Mouse (Mus musculus) CD4-positive, CD25-positive, alpha-beta regulatory T cell (primary cell): Measurements from ENCODE around the gene 9330159F19Rik. TPM values are rescaled to one million over a fixed set of nuclear protein-coding genes. Genes with fewer than 3 reads are reported as not detected.

Experiments used
- polyA plus RNA-seq: library from polyadenylated mRNA; unstranded; fragments of 100-300 nt; shearing (Covaris generic); gene quantifications from one replicate; pipeline ENCODE4 v1.2.1, GENCODE M21; 2017

Gene 9330159F19Rik
- polyA plus RNA-seq = not detected

DNA sequence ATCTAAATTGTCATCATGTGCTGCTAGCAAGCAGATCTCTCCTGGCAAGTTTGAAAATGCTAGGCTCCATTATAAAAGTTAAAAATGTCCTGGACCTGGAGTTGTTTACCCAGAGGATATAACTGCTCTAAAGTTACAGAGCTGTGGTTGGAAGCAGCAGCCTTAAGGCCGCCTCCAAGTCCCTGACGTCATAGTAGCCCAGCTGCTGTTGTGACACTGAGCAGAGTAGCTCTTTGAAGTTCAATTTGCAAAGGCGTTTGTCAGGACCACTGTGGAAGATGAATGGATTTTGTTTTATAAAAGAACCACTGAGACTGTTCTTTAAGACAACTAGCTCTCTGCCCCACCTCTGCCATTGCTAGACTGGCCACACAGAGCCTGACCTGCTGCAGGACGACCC lies at the start of gene 9330159F19Rik:
Gene 9330159F19Rik (plus strand): TSS at position 154 of the 400 bp plus-strand sequence.

DNA sequence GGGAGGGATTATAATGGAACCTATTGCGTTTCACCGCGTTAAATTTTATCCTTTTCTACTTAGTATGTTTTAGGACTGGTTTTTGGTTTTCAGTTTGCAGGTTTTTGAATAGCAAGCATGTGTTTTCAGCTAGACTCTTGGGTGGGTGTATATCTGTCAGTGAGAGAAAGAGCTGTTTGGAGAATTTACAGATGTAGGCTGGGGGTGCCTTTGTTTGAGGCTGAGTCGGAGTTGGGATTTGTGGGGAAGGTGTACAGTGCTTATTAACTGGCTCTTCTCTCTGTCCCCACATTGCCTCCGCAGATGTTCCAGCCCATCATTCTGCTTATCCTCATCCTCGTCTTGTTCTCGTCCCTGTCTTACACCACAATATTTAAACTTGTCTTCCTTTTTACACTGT lies 12.8 kb upstream of the 9330159F19Rik start, which contains the start of gene Gm49353:
Gene Gm49353 (plus strand): TSS at position 313 of the 400 bp plus-strand sequence.

Other genes starting within 250 kb of the 9330159F19Rik start
- gene 2310057J18Rik, start 225.3 kb upstream of the 9330159F19Rik start, polyA plus RNA-seq = 7.3 TPM
- not detected for gene Soga3, start 67.8 kb upstream of the 9330159F19Rik start, polyA plus RNA-seq
- not detected for gene Gm49353, start 12.7 kb upstream of the 9330159F19Rik start, polyA plus RNA-seq
- gene Echdc1, start 101.6 kb downstream of the 9330159F19Rik start, polyA plus RNA-seq = 15.0 TPM
- 70.4 TPM for gene Rnf146, start 150.8 kb downstream of the 9330159F19Rik start, polyA plus RNA-seq